Mouse (Mus musculus): ENCODE results near the gene Plekha1. TPM values are rescaled to one million over a fixed set of nuclear protein-coding genes. Genes with fewer than 3 reads are reported as not detected.
A peak's percentile ranks its signal among the peaks of the same experiment; 100 is the strongest.

Gene Plekha1
- total and polyA plus RNA-seq, 3 experiments, result 0.22 TPM; not detected in 2

- DNase-seq (ENCODE audit: low spot score) (no peak), ATAC-seq (ENCODE audit: extremely low read depth, insufficient number of reproducible peaks, low FRiP score, poor library complexity, severe bottlenecking) (no peak)
- no peaks in the 10 kb centered on the region for H3K4me1 ChIP-seq (ENCODE audit: insufficient read depth, low read depth, low read length)
- no peaks in the 10 kb centered on the region for H3K36me3 ChIP-seq (replicated peaks)
- TF ChIP-seq CTCF (IDR thresholded peaks at IDR 0.05; ENCODE audit: low read depth, low read length) (no peak), GATA2 (IDR thresholded peaks at IDR 0.05; ENCODE audit: borderline replicate concordance, low read depth, low read length) (no peak), POLR2AphosphoS5 (IDR thresholded peaks at IDR 0.05; ENCODE audit: insufficient replicate concordance, low read depth, low read length) (no peak), TAL1 (conservative IDR thresholded peaks at IDR 0.05; ENCODE audit: low read depth, low read length) (no peak), GATA1 (IDR thresholded peaks at IDR 0.05; ENCODE audit: borderline replicate concordance, low read length) (no peak)
- H3K9me3 ChIP-seq (replicated peaks), result peaks cover 84% of the 10 kb centered on the region
- H3K4me3 ChIP-seq (ENCODE audit: low read depth, low read length), result no peak overlapping the region
- H3K27me3 ChIP-seq (ENCODE audit: insufficient read depth, low read length), result no peaks in the 10 kb centered on the region
These were observed 69.9 kb downstream of the Plekha1 start for GRCm38 (mm10) chr7:130935421-130935792.

GRCm38 (mm10) chr7:130935793-130936471 lies 70.4 kb downstream of the Plekha1 start, which contains the start of gene Htra1:
TSS of gene Htra1 (plus strand) at chr7:130936111.
- ATAC-seq (ENCODE audit: extremely low read depth, insufficient number of reproducible peaks, low FRiP score, poor library complexity, severe bottlenecking) (no peak), DNase-seq (ENCODE audit: low spot score) (no peak)
- H3K36me3 ChIP-seq (replicated peaks), result no peaks in the 10 kb centered on the region
- peak within 1 kb of the TSS; percentile 46 for H3K4me3 ChIP-seq (ENCODE audit: low read depth, low read length)
- H3K27me3 ChIP-seq (ENCODE audit: insufficient read depth, low read length), result no peaks in the 10 kb centered on the region
- TF ChIP-seq GATA2 (IDR thresholded peaks at IDR 0.05; ENCODE audit: borderline replicate concordance, low read depth, low read length), result no peak
- TF ChIP-seq TAL1 (conservative IDR thresholded peaks at IDR 0.05; ENCODE audit: low read depth, low read length), result no peak
- TF ChIP-seq CTCF (IDR thresholded peaks at IDR 0.05; ENCODE audit: low read depth, low read length), result no peak
- TF ChIP-seq GATA1 (IDR thresholded peaks at IDR 0.05; ENCODE audit: borderline replicate concordance, low read length), result no peak
- no peak for TF ChIP-seq POLR2AphosphoS5 (IDR thresholded peaks at IDR 0.05; ENCODE audit: insufficient replicate concordance, low read depth, low read length)
- peaks cover 85% of the 10 kb centered on the region for H3K9me3 ChIP-seq (replicated peaks)
- no peaks in the 10 kb centered on the region for H3K4me1 ChIP-seq (ENCODE audit: insufficient read depth, low read depth, low read length)

- TF ChIP-seq GATA1 (IDR thresholded peaks at IDR 0.05; ENCODE audit: borderline replicate concordance, low read length), result no peak
- TF ChIP-seq CTCF (IDR thresholded peaks at IDR 0.05; ENCODE audit: low read depth, low read length), result no peak
- no peak for TF ChIP-seq POLR2AphosphoS5 (IDR thresholded peaks at IDR 0.05; ENCODE audit: insufficient replicate concordance, low read depth, low read length)
- TF ChIP-seq GATA2 (IDR thresholded peaks at IDR 0.05; ENCODE audit: borderline replicate concordance, low read depth, low read length), result no peak
- no peak for TF ChIP-seq TAL1 (conservative IDR thresholded peaks at IDR 0.05; ENCODE audit: low read depth, low read length)
- Histone ChIP-seq H3K27me3 (ENCODE audit: insufficient read depth, low read length) (no peaks in the 10 kb centered on the region), H3K4me1 (ENCODE audit: insufficient read depth, low read depth, low read length) (no peaks in the 10 kb centered on the region), H3K4me3 (ENCODE audit: low read depth, low read length) (peak overlapping the region; percentile 46), H3K36me3 (replicated peaks) (no peaks in the 10 kb centered on the region), H3K9me3 (replicated peaks) (peaks cover 88% of the 10 kb centered on the region)
- no peak for DNase-seq (ENCODE audit: low spot score)
- no peak for ATAC-seq (ENCODE audit: extremely low read depth, insufficient number of reproducible peaks, low FRiP score, poor library complexity, severe bottlenecking)
These were observed 71.0 kb downstream of the Plekha1 start for GRCm38 (mm10) chr7:130936472-130936951.

- Histone ChIP-seq H3K9me3 (replicated peaks) (peaks cover 91% of the 10 kb centered on the region), H3K4me3 (ENCODE audit: low read depth, low read length) (no peak overlapping the region), H3K36me3 (replicated peaks) (no peaks in the 10 kb centered on the region), H3K27me3 (ENCODE audit: insufficient read depth, low read length) (no peaks in the 10 kb centered on the region), H3K4me1 (ENCODE audit: insufficient read depth, low read depth, low read length) (no peaks in the 10 kb centered on the region)
- no peak for TF ChIP-seq GATA2 (IDR thresholded peaks at IDR 0.05; ENCODE audit: borderline replicate concordance, low read depth, low read length)
- no peak for TF ChIP-seq GATA1 (IDR thresholded peaks at IDR 0.05; ENCODE audit: borderline replicate concordance, low read length)
- TF ChIP-seq POLR2AphosphoS5 (IDR thresholded peaks at IDR 0.05; ENCODE audit: insufficient replicate concordance, low read depth, low read length), result no peak
- TF ChIP-seq TAL1 (conservative IDR thresholded peaks at IDR 0.05; ENCODE audit: low read depth, low read length), result no peak
- no peak for TF ChIP-seq CTCF (IDR thresholded peaks at IDR 0.05; ENCODE audit: low read depth, low read length)
- DNase-seq (ENCODE audit: low spot score), result no peak
- no peak for ATAC-seq (ENCODE audit: extremely low read depth, insufficient number of reproducible peaks, low FRiP score, poor library complexity, severe bottlenecking)
These were observed 71.8 kb downstream of the Plekha1 start for GRCm38 (mm10) chr7:130937266-130937841.

- Histone ChIP-seq H3K9me3 (replicated peaks) (peaks cover 92% of the 10 kb centered on the region), H3K4me1 (ENCODE audit: insufficient read depth, low read depth, low read length) (no peaks in the 10 kb centered on the region), H3K27me3 (ENCODE audit: insufficient read depth, low read length) (no peaks in the 10 kb centered on the region), H3K4me3 (ENCODE audit: low read depth, low read length) (no peak overlapping the region), H3K36me3 (replicated peaks) (no peaks in the 10 kb centered on the region)
- no peak for DNase-seq (ENCODE audit: low spot score)
- TF ChIP-seq POLR2AphosphoS5 (IDR thresholded peaks at IDR 0.05; ENCODE audit: insufficient replicate concordance, low read depth, low read length), result no peak
- TF ChIP-seq GATA1 (IDR thresholded peaks at IDR 0.05; ENCODE audit: borderline replicate concordance, low read length), result no peak
- no peak for TF ChIP-seq CTCF (IDR thresholded peaks at IDR 0.05; ENCODE audit: low read depth, low read length)
- TF ChIP-seq TAL1 (conservative IDR thresholded peaks at IDR 0.05; ENCODE audit: low read depth, low read length), result no peak
- no peak for TF ChIP-seq GATA2 (IDR thresholded peaks at IDR 0.05; ENCODE audit: borderline replicate concordance, low read depth, low read length)
- ATAC-seq (ENCODE audit: extremely low read depth, insufficient number of reproducible peaks, low FRiP score, poor library complexity, severe bottlenecking), result no peak
These were observed 72.4 kb downstream of the Plekha1 start for GRCm38 (mm10) chr7:130938005-130938404.

- Histone ChIP-seq H3K36me3 (replicated peaks) (no peaks in the 10 kb centered on the region), H3K4me3 (ENCODE audit: low read depth, low read length) (no peak overlapping the region), H3K4me1 (ENCODE audit: insufficient read depth, low read depth, low read length) (no peaks in the 10 kb centered on the region), H3K9me3 (replicated peaks) (peaks cover 92% of the 10 kb centered on the region), H3K27me3 (ENCODE audit: insufficient read depth, low read length) (no peaks in the 10 kb centered on the region)
- no peak for ATAC-seq (ENCODE audit: extremely low read depth, insufficient number of reproducible peaks, low FRiP score, poor library complexity, severe bottlenecking)
- no peak for DNase-seq (ENCODE audit: low spot score)
- TF ChIP-seq GATA2 (IDR thresholded peaks at IDR 0.05; ENCODE audit: borderline replicate concordance, low read depth, low read length) (no peak), GATA1 (IDR thresholded peaks at IDR 0.05; ENCODE audit: borderline replicate concordance, low read length) (no peak), CTCF (IDR thresholded peaks at IDR 0.05; ENCODE audit: low read depth, low read length) (no peak), POLR2AphosphoS5 (IDR thresholded peaks at IDR 0.05; ENCODE audit: insufficient replicate concordance, low read depth, low read length) (no peak), TAL1 (conservative IDR thresholded peaks at IDR 0.05; ENCODE audit: low read depth, low read length) (no peak)
These were observed 73.3 kb downstream of the Plekha1 start for GRCm38 (mm10) chr7:130938896-130939295.
